Comparison of ENCODE assay signal across 22 mouse cellular contexts in the genomic region with DNA sequence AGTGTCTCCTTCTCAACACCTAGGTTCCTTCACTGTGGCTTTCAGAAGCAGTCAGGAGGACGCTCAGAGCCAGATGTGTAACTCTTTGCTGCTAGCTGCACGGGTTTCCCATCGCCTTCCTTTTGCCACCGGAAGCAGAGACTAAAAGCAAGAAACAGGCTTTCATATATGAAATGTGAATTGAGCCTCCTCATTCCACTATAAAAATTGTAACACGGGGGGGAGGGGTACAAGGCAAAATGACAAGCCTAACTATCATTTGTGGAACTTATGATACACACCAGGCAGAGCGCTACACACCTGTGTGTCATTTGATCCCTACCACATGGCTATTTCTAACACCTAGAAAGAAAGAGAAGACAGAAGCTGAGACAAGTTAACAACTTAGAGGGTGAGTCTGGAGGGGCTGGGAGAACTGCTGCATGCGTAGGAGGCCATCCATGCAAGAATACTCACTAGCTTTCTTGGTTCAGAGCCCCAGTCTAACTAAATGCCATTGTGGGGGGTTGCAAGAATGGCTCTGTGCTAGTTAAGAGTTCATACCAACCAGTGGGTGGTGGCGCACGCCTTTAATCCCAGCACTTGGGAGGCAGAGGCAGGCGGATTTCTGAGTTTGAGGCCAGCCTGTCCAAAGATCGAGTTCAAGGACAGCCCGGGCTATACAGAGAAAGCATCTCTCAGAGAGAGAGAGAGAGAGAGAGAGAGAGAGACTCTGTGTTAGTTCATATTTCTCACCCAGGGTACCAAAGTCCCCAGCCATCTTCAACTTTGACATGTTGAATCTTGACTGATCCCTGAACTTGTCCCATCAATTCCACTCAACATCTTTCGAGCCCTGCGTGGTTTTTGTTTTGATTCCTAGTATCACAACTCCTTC. TPM values are rescaled to one million over a fixed set of nuclear protein-coding genes. Genes with fewer than 3 reads are reported as not detected.
DNase-seq lines count a peak whose midpoint lies in the region; ATAC-seq and TF ChIP-seq lines count a peak whose summit lies in the region.
"Had no signal": no experiment of that assay in that cellular context is flagged by ENCODE, and none has a peak within 500 bp of the region (broad histone marks: within the 10 kb centered on the region; RNA-seq: fewer than 3 reads in every experiment).

No protein-coding gene starts in this region.

- no peaks in the 10 kb centered on the region for H3K27me3 ChIP-seq in intestine, embryonic 14.5 days (replicated peaks; ENCODE audit: control insufficient read depth, insufficient read depth, low read length)
- H3K27me3 ChIP-seq in intestine, embryonic 16.5 days (replicated peaks; ENCODE audit: control insufficient read depth, insufficient read depth, low read length), result no peaks in the 10 kb centered on the region; the same call in 1 of the 2 replicates
- H3K27me3 ChIP-seq: embryonic facial prominence, embryonic 12.5 days; hindbrain, embryonic 12.5 days; hindbrain, embryonic 15.5 days had no signal

- H3K9me3 ChIP-seq in intestine, embryonic 14.5 days (ENCODE audit: control insufficient read depth, low read length), result no peaks in the 10 kb centered on the region
- H3K9me3 ChIP-seq in intestine, embryonic 16.5 days (ENCODE audit: control insufficient read depth, low read length), result no peaks in the 10 kb centered on the region
- H3K9me3 ChIP-seq: embryonic facial prominence, embryonic 12.5 days; embryonic facial prominence, embryonic 15.5 days; heart, embryonic 10.5 days; hindbrain, embryonic 12.5 days; hindbrain, embryonic 15.5 days had no signal

- H3K36me3 ChIP-seq in intestine, embryonic 14.5 days (ENCODE audit: control insufficient read depth, insufficient read depth, low read length), result no peaks in the 10 kb centered on the region
- no peaks in the 10 kb centered on the region for H3K36me3 ChIP-seq in intestine, embryonic 16.5 days (ENCODE audit: control insufficient read depth, insufficient read depth, low read length)
- H3K36me3 ChIP-seq: embryonic facial prominence, embryonic 12.5 days; embryonic facial prominence, embryonic 15.5 days; heart, embryonic 10.5 days; hindbrain, embryonic 12.5 days; hindbrain, embryonic 15.5 days had no signal

- no peak overlapping the region for H3K4me2 ChIP-seq in intestine, embryonic 14.5 days (ENCODE audit: low read length)
- no peak overlapping the region for H3K4me2 ChIP-seq in intestine, embryonic 16.5 days (ENCODE audit: low read depth, low read length)
- H3K4me2 ChIP-seq: embryonic facial prominence, embryonic 12.5 days; embryonic facial prominence, embryonic 15.5 days; hindbrain, embryonic 12.5 days; hindbrain, embryonic 15.5 days had no signal

- H3K27ac ChIP-seq in intestine, embryonic 14.5 days (ENCODE audit: low read depth), result no peak overlapping the region
- no peak overlapping the region for H3K27ac ChIP-seq in intestine, embryonic 16.5 days (ENCODE audit: low read length)
- H3K27ac ChIP-seq in gastrocnemius, adult 2 months, result no peak overlapping the region
- H3K27ac ChIP-seq: embryonic facial prominence, embryonic 12.5 days; embryonic facial prominence, embryonic 15.5 days; heart, adult 2 months; heart, embryonic 10.5 days; hindbrain, embryonic 12.5 days; hindbrain, embryonic 15.5 days had no signal

- no peak for TF ChIP-seq CTCF in gastrocnemius, adult 2 months (IDR thresholded peaks at IDR 0.05)

- WGBS in intestine, embryonic 14.5 days, result 91% methylated on average over 14 of the region's 14 CpGs
- WGBS in intestine, embryonic 16.5 days, result 90% methylated on average over 14 of the region's 14 CpGs

- no peak for ATAC-seq in intestine, embryonic 14.5 days (replicated peaks; ENCODE audit: low FRiP score, low TSS enrichment, low read depth)
- no peak for ATAC-seq in intestine, embryonic 16.5 days
- ATAC-seq: forebrain, embryonic 14.5 days; forebrain, postnatal 0 days; intestine, postnatal 0 days had no signal

- H3K9ac ChIP-seq in intestine, embryonic 14.5 days (ENCODE audit: low read length), result no peak overlapping the region
- H3K9ac ChIP-seq in intestine, embryonic 16.5 days (ENCODE audit: low read depth, low read length), result no peak overlapping the region
- H3K9ac ChIP-seq: embryonic facial prominence, embryonic 12.5 days; embryonic facial prominence, embryonic 15.5 days; forebrain, postnatal 0 days; hindbrain, embryonic 12.5 days; hindbrain, embryonic 15.5 days had no signal

- intact Hi-C loops in gastrocnemius, adult 2 months (cut with DNase I), result no loop called here

- no peak overlapping the region for H3K4me3 ChIP-seq in intestine, embryonic 14.5 days (ENCODE audit: low read depth, low read length)
- H3K4me3 ChIP-seq in intestine, embryonic 16.5 days (ENCODE audit: low read length), result no peak overlapping the region
- H3K4me3 ChIP-seq in gastrocnemius, adult 2 months, result no peak overlapping the region
- H3K4me3 ChIP-seq: embryonic facial prominence, embryonic 12.5 days; embryonic facial prominence, embryonic 15.5 days; heart, adult 2 months; heart, embryonic 10.5 days; hindbrain, embryonic 12.5 days; hindbrain, embryonic 15.5 days had no signal

- DNase-seq in intestine, embryonic 14.5 days (ENCODE audit: low spot score), result peak; percentile 43
- DNase-seq in A20 (ENCODE audit: low read depth, low spot score), result peak; percentile 69
- peak; percentile 56 for DNase-seq in CD4-positive helper T cell, adult 2 months (ENCODE audit: low read depth, low spot score)
- peak; percentile 34 for DNase-seq in naive thymus-derived CD4-positive, alpha-beta T cell, adult 2 months (ENCODE audit: low read depth)
- no peak for DNase-seq in gastrocnemius, adult 2 months
- DNase-seq: adrenal gland, adult 2 months; adrenal gland, postnatal 14 days; cerebellum, adult 11 months; cerebellum, adult 2 months; cerebellum, adult 9-11 months; cerebellum, postnatal 25 days; forebrain, postnatal 0 days; gastrocnemius, postnatal 25 days; heart, adult 2 months had no signal

- no peaks in the 10 kb centered on the region; the same call in 1 of the 2 replicates for H3K4me1 ChIP-seq in intestine, embryonic 14.5 days (replicated peaks; ENCODE audit: control insufficient read depth, insufficient read depth, low read length)
- H3K4me1 ChIP-seq in intestine, embryonic 16.5 days (ENCODE audit: control insufficient read depth, insufficient read depth, low read length), result peaks cover 7% of the 10 kb centered on the region; the same call in 1 of the 2 replicates

RNA-seq across cellular contexts. Expression of gene Pttg1, which starts 38.8 kb away (rescaled TPM):
- polyA plus RNA-seq in intestine, embryonic 14.5 days (2014; fragmentation: Nextera tagmentation; extraction: Ambion mirVana), result 67.1 and 70.7 TPM in 2 replicates
- polyA plus RNA-seq in intestine, embryonic 16.5 days (2015; fragmentation: Nextera tagmentation; extraction: Ambion mirVana), result 61.2 and 65.5 TPM in 2 replicates
- total RNA-seq in gastrocnemius, adult 2 months (2021), result 10 to 100 TPM; 45.0 to 60.9 TPM

RNA-seq across cellular contexts. Expression of gene Slu7, which starts 46.3 kb away (rescaled TPM):
- 45.0 and 55.6 TPM in 2 replicates for polyA plus RNA-seq in intestine, embryonic 14.5 days (2014; fragmentation: Nextera tagmentation; extraction: Ambion mirVana)
- 41.7 and 46.8 TPM in 2 replicates for polyA plus RNA-seq in intestine, embryonic 16.5 days (2015; fragmentation: Nextera tagmentation; extraction: Ambion mirVana)
- 10 to 100 TPM; 33.1 to 35.7 TPM for total RNA-seq in gastrocnemius, adult 2 months (2021)
